Mouse (Mus musculus) MEL (cell line): ENCODE measurements around the gene Ebp. TPM values are rescaled to one million over a fixed set of nuclear protein-coding genes. Genes with fewer than 3 reads are reported as not detected.
A peak's percentile ranks its signal among the peaks of the same experiment; 100 is the strongest.

Source experiments
- DNase-seq: peaks from one replicate; pipeline ENCODE4 v3.0.0; 2011; ENCODE audit warnings: low read depth, low spot score
- H3K27ac ChIP-seq: 2 replicates; pipeline ENCODE4 v1.5.1; 2012; ENCODE audit warnings: low read depth, mild to moderate bottlenecking, control low read depth, low read length, moderate library complexity; ENCODE audit not compliant: control insufficient read depth
- H3K27me3 ChIP-seq, 2 experiments: fragments of 150-350 bp in 1 of 2; sonication (generic) in 1 of 2; 2 replicates each; pipeline ENCODE4 v1.6.1; 2012; ENCODE audit warnings: low read length in 2 of 2, mild to moderate bottlenecking in 2 of 2, improper control_type of control experiment in 1 of 2, moderate library complexity in 1 of 2; ENCODE audit not compliant: insufficient read depth in 2 of 2, control insufficient read depth in 1 of 2
- H3K36me3 ChIP-seq, 2 experiments: 2 replicates each; pipeline ENCODE4 v1.6.1; 2012 to 2014; ENCODE audit warnings: low read length in 2 of 2, improper control_type of control experiment in 1 of 2, inconsistent platforms in 1 of 2, mild to moderate bottlenecking in 1 of 2; ENCODE audit not compliant: insufficient read depth in 2 of 2, control insufficient read depth in 1 of 2
- H3K4me1 ChIP-seq, 2 experiments: fragments of 150-350 bp in 1 of 2; sonication (generic) in 1 of 2; 2 replicates each; pipeline ENCODE4 v1.6.1; 2012; ENCODE audit warnings: low read length in 2 of 2, improper control_type of control experiment in 1 of 2, mild to moderate bottlenecking in 1 of 2; ENCODE audit not compliant: insufficient read depth in 2 of 2, control insufficient read depth in 1 of 2
- H3K4me3 ChIP-seq, 2 experiments: fragments of 150-350 bp in 1 of 2; sonication (generic) in 1 of 2; 2 replicates each; pipeline ENCODE4 v1.5.1; 2012; ENCODE audit warnings: low read depth in 2 of 2, low read length in 2 of 2, mild to moderate bottlenecking in 2 of 2, moderate library complexity in 2 of 2, control low read depth in 1 of 2, improper control_type of control experiment in 1 of 2; ENCODE audit not compliant: control insufficient read depth in 1 of 2, insufficient read depth in 1 of 2
- H3K79me2 ChIP-seq: 2 replicates; pipeline ENCODE4 v1.6.1; 2012; ENCODE audit warnings: mild to moderate bottlenecking, low read length, moderate library complexity; ENCODE audit not compliant: control insufficient read depth, poor library complexity, insufficient read depth
- H3K9ac ChIP-seq: 2 replicates; pipeline ENCODE4 v1.6.1; 2012; ENCODE audit warnings: low read depth, mild to moderate bottlenecking, control low read depth, low read length, moderate library complexity; ENCODE audit not compliant: control insufficient read depth, poor library complexity, severe bottlenecking
- H3K9me3 ChIP-seq: fragments of 150-350 bp; sonication (generic); replicated peaks from 2 replicates; pipeline ENCODE4 v1.6.1; 2012; ENCODE audit warnings: mild to moderate bottlenecking, low read length, improper control_type of control experiment, moderate library complexity; ENCODE audit not compliant: insufficient read depth
- BHLHE40 ChIP-seq: IDR thresholded peaks from 2 replicates; pipeline ENCODE4 v1.6.1; 2012; ENCODE audit warnings: low read depth, mild to moderate bottlenecking, inconsistent platforms, low read length, improper control_type of control experiment, borderline replicate concordance
- ELF1 ChIP-seq: IDR thresholded peaks from 2 replicates; pipeline ENCODE4 v1.6.1; 2014; ENCODE audit warnings: low read depth, mild to moderate bottlenecking, inconsistent platforms, low read length, improper control_type of control experiment, moderate library complexity
- EP300 ChIP-seq, 2 experiments: IDR thresholded peaks; 2 replicates each; pipeline ENCODE4 v1.6.1; 2011; ENCODE audit warnings: improper control_type of control experiment in 2 of 2, low read length in 2 of 2, low read depth in 1 of 2, mild to moderate bottlenecking in 1 of 2
- ETS1 ChIP-seq: IDR thresholded peaks from 2 replicates; pipeline ENCODE4 v1.6.1; 2012; ENCODE audit warnings: low read depth, mild to moderate bottlenecking, inconsistent platforms, low read length, improper control_type of control experiment, moderate library complexity
- GABPA ChIP-seq: IDR thresholded peaks from 2 replicates; pipeline ENCODE4 v1.6.1; 2012; ENCODE audit warnings: low read depth, mild to moderate bottlenecking, inconsistent platforms, low read length, improper control_type of control experiment, moderate library complexity
- GATA1 ChIP-seq: IDR thresholded peaks from 2 replicates; pipeline ENCODE4 v1.6.1; 2011; ENCODE audit warnings: low read depth, low read length, improper control_type of control experiment
- JUND ChIP-seq: IDR thresholded peaks from 2 replicates; pipeline ENCODE4 v1.6.1; 2011; ENCODE audit warnings: low read depth, mild to moderate bottlenecking, improper control_type of control experiment, low read length
- MAX ChIP-seq: IDR thresholded peaks from 2 replicates; pipeline ENCODE4 v1.6.1; 2011; ENCODE audit warnings: low read length, improper control_type of control experiment
- MYC ChIP-seq: IDR thresholded peaks from 2 replicates; pipeline ENCODE4 v1.6.1; 2011; ENCODE audit warnings: low read depth, mild to moderate bottlenecking, low read length, improper control_type of control experiment, moderate library complexity
- POLR2A ChIP-seq, 2 experiments: IDR thresholded peaks; 2 replicates each; pipeline ENCODE4 v1.6.1; 2011 to 2012; ENCODE audit warnings: low read length in 2 of 2, mild to moderate bottlenecking in 2 of 2, control low read depth in 1 of 2, improper control_type of control experiment in 1 of 2, low read depth in 1 of 2, moderate library complexity in 1 of 2; ENCODE audit not compliant: control insufficient read depth in 1 of 2, insufficient read depth in 1 of 2, poor library complexity in 1 of 2
- POLR2AphosphoS2 ChIP-seq: IDR thresholded peaks from 2 replicates; pipeline ENCODE4 v1.6.1; 2011; ENCODE audit warnings: low read length, improper control_type of control experiment
- RAD21 ChIP-seq: IDR thresholded peaks from 2 replicates; pipeline ENCODE4 v1.6.1; 2011; ENCODE audit warnings: mild to moderate bottlenecking, low read depth, low read length, improper control_type of control experiment
- TBP ChIP-seq: IDR thresholded peaks from 2 replicates; pipeline ENCODE4 v1.8.0; 2011; ENCODE audit warnings: low read depth, low read length, improper control_type of control experiment
- TCF12 ChIP-seq: IDR thresholded peaks from 2 replicates; pipeline ENCODE4 v1.6.1; 2014; ENCODE audit warnings: low read depth, mild to moderate bottlenecking, inconsistent platforms, low read length, improper control_type of control experiment, moderate library complexity
- USF1 ChIP-seq: IDR thresholded peaks from 2 replicates; pipeline ENCODE4 v1.6.1; 2014; ENCODE audit warnings: low read depth, mild to moderate bottlenecking, inconsistent platforms, low read length, improper control_type of control experiment, moderate library complexity
- ZMIZ1 ChIP-seq: IDR thresholded peaks from 2 replicates; pipeline ENCODE4 v1.6.1; 2012; ENCODE audit warnings: low read depth, mild to moderate bottlenecking, inconsistent platforms, low read length, improper control_type of control experiment, moderate library complexity
- ZNF384 ChIP-seq: IDR thresholded peaks from 2 replicates; pipeline ENCODE4 v1.6.1; 2012; ENCODE audit warnings: low read depth, mild to moderate bottlenecking, inconsistent platforms, low read length, improper control_type of control experiment
- polyA plus RNA-seq, 2 experiments: library from polyadenylated mRNA; stranded (reverse) in 1 of 2; unstranded in 1 of 2; fragments of >175 nt in 1 of 2; fragments of >200 nt in 1 of 2; gene quantifications; 2 replicates each; pipeline versions ENCODE4 v1.2.1 to v1.2.4; 2012; ENCODE audit warnings: low replicate concordance in 2 of 2, low read depth in 1 of 2; ENCODE audit not compliant: insufficient read length in 2 of 2, insufficient read depth in 1 of 2, missing spikeins in 1 of 2
- total RNA-seq: library from RNA; depleted of rRNA; stranded (reverse); fragments of 300-350 nt; gene quantifications from 2 replicates; pipeline ENCODE4 v1.2.3, GENCODE M21; 2012

The Ebp gene
- total and polyA plus RNA-seq, 3 experiments = 103 to 133 TPM; not detected in 1

DNA sequence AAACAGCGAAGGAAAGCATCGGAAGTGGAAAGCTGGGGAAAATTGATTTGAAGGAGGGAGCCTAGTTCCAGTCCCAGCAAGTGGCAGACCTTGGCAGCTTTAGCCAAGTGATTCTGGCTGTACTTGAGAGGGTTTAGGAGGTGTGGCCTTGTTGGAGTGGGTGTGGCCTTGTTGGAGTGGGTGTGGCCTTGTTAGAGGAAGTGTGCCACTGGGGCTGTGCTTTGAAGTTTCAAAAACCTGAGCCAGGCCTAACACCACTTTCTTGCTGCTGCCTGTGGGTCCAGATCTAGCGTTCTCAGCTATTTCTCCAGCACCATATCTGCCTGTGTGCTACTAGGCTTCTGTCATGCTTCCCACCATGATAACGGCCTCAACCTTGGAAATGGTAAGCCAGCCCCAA lies 37.0 kb upstream of the Ebp start:
- H3K79me2 ChIP-seq = no peaks in the 10 kb centered on the region
- H3K36me3 ChIP-seq = peaks cover 0 to 7% of the 10 kb centered on the region in 2 experiments; a peak in 2 of 4 replicates
- peak overlapping the region; percentile 26 for H3K27ac ChIP-seq
- peak; percentile 87 for DNase-seq
- peaks cover 5 to 8% of the 10 kb centered on the region in 2 experiments for H3K4me1 ChIP-seq
- H3K4me3 ChIP-seq = no peak overlapping the region
- no peaks in the 10 kb centered on the region for H3K9me3 ChIP-seq
- TF ChIP-seq ELF1 (peak; percentile 35; the same call in 1 of the 2 replicates), POLR2A (IDR thresholded peaks at IDR 0.05; ENCODE audit: control insufficient read depth in 1 of 2, insufficient read depth in 1 of 2, low read depth in 1 of 2, low read length in 2 of 2, poor library complexity in 1 of 2) (peak in 1 of 2 experiments; percentile 50; a peak in 1 of 4 replicates), ETS1 (no peak)
- TF ChIP-seq, all 39 proteins: peak for 2
- Histone ChIP-seq H3K9ac (peak overlapping the region; percentile 41), H3K27me3 (no peaks in the 10 kb centered on the region)

DNA sequence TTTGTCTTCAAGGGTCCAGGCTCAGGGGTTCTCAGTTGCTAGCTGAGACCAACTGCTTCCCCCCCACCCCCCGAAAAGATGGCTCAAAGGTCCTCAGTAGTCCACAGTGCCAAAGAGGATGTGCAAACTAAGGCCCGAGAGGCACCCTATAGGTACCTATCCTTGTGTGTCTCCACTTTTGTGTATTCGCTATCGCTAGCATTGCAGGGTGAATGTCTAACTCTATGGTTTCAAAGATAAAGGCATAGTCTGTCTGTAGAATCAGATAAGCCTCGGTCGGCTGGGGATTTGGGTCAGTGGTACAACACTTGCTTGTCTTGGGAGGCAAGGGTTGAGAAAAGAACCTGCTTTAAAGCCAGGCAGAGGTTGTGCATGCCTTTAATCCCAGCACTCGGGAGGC lies 30.2 kb upstream of the Ebp start:
- peak; percentile 40 for TF ChIP-seq GATA1
- no peak for TF ChIP-seq ZNF384
- TF ChIP-seq EP300 (IDR thresholded peaks at IDR 0.05; ENCODE audit: low read depth in 1 of 2, low read length in 2 of 2) = peak; percentile 25; a peak in 1 of 4 replicates
- TF ChIP-seq ZMIZ1 = no peak
- peak; percentile 64 for TF ChIP-seq TCF12
- TF ChIP-seq POLR2AphosphoS2 = no peak
- no peak for TF ChIP-seq MYC
- no peak for TF ChIP-seq USF1
- Histone ChIP-seq H3K4me1 (peaks cover 0 to 18% of the 10 kb centered on the region in 2 experiments; a peak in 3 of 4 replicates), H3K9ac (no peak overlapping the region), H3K4me3 (no peak overlapping the region), H3K79me2 (no peaks in the 10 kb centered on the region), H3K27ac (no peak overlapping the region), H3K27me3 (no peaks in the 10 kb centered on the region), H3K36me3 (no peaks in the 10 kb centered on the region; a peak in 1 of 4 replicates), H3K9me3 (no peaks in the 10 kb centered on the region)
- DNase-seq = no peak

DNA sequence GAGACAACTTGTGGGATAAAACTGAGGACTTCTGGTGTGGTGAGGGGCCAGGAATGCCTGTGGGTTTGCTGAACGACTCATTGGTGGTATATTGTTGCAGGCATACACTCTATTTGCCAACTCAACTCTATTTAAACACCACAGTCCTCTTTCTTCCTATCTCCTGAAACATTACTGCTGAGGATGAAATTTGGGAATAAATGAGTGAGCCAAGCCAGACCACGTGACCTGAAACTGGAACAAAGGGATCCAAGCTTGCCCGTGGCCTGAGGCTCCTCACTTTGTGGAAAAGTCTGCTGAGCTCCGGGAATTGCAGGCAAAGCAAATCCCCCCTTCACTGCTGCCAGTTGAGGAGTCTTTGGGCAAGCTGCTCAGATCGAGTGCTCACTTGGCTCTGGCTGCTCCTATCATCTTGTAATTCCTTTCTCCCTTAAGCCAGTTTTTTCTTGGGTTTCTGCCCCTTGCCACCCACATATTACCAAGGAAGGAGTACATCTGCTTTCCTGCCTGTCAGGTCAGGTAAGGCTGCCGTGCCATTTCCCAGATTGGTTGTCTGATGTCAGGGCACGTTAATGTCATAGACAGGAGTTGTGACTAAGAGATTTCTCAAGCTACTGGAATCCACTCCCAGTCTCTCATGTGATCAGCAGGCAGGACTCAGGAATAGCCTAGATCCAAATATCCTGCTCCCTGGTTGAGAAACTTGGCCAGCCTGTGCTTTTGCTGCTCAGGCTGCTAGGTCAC lies 29.5 kb upstream of the Ebp start:
- Histone ChIP-seq H3K9me3 (no peaks in the 10 kb centered on the region), H3K27ac (no peak overlapping the region), H3K4me1 (peaks cover 0 to 23% of the 10 kb centered on the region in 2 experiments; a peak in 3 of 4 replicates), H3K79me2 (no peaks in the 10 kb centered on the region), H3K36me3 (peaks cover 0 to 4% of the 10 kb centered on the region in 2 experiments; a peak in 2 of 4 replicates), H3K4me3 (no peak overlapping the region), H3K27me3 (no peaks in the 10 kb centered on the region), H3K9ac (no peak overlapping the region)
- TF ChIP-seq JUND (no peak), USF1 (no peak), POLR2AphosphoS2 (no peak), BHLHE40 (no peak), GABPA (no peak), GATA1 (no peak), EP300 (IDR thresholded peaks at IDR 0.05; ENCODE audit: low read depth in 1 of 2, low read length in 2 of 2) (no peak), TBP (no peak), RAD21 (no peak), ELF1 (no peak), MAX (no peak)
- DNase-seq = no peak
